Mouse (Mus musculus): ENCODE results near the gene Gm42715.

GRCm38 (mm10) chr7:127596747-127597146, 77.4 kb downstream of the Gm42715 start:
- no peak for TF ChIP-seq CTCF (IDR thresholded peaks at IDR 0.05; ENCODE audit: control insufficient read depth, insufficient read depth, low read length)
- TF ChIP-seq POLR2A (IDR thresholded peaks at IDR 0.05; ENCODE audit: borderline replicate concordance, control insufficient read depth, low read depth, low read length) = no peak

Data from bone marrow, adult 2 months (tissue).